Mouse (Mus musculus) embryonic facial prominence, embryonic 14.5 days (tissue): ENCODE results near the gene Commd1. TPM values are rescaled to one million over a fixed set of nuclear protein-coding genes. Genes with fewer than 3 reads are reported as not detected.

Experiments
- ATAC-seq: fragments of 200-750 bp; cut with Nextera tagmentation; 2 replicates; pipeline ENCODE4 v1.8.0; 2017; ENCODE audit warnings: low read depth, moderate number of reproducible peaks, moderate TSS enrichment
- DNase-seq: peaks from one replicate; pipeline ENCODE4 v3.0.0-alpha.2; 2015; ENCODE audit warnings: low spot score
- H3K27ac ChIP-seq: fragments of 300-500 bp; sonication (generic); replicated peaks from 2 replicates; pipeline ENCODE4 v1.5.1; 2014; ENCODE audit warnings: low read depth, mild to moderate bottlenecking, low read length, moderate library complexity
- H3K27me3 ChIP-seq: fragments of 300-500 bp; sonication (generic); replicated peaks from 2 replicates; pipeline ENCODE4 v1.6.1; 2014; ENCODE audit warnings: low read length; ENCODE audit not compliant: control insufficient read depth, insufficient read depth
- H3K36me3 ChIP-seq: fragments of 300-500 bp; sonication (generic); 2 replicates; pipeline ENCODE4 v1.6.1; 2014; ENCODE audit warnings: low read length, mixed read lengths; ENCODE audit not compliant: control insufficient read depth, insufficient read depth
- H3K4me1 ChIP-seq: fragments of 300-500 bp; sonication (generic); 2 replicates; pipeline ENCODE4 v1.6.1; 2014; ENCODE audit warnings: antibody characterized with exemption, low read length; ENCODE audit not compliant: control insufficient read depth, insufficient read depth
- H3K4me2 ChIP-seq: fragments of 300-500 bp; sonication (generic); 2 replicates; pipeline ENCODE4 v1.6.1; 2014; ENCODE audit warnings: low read depth, mild to moderate bottlenecking, low read length, moderate library complexity, mixed read lengths
- H3K4me3 ChIP-seq: fragments of 300-500 bp; sonication (generic); 2 replicates; pipeline ENCODE4 v1.5.1; 2014; ENCODE audit warnings: low read depth, mild to moderate bottlenecking, low read length
- H3K9ac ChIP-seq: fragments of 300-500 bp; sonication (generic); 2 replicates; pipeline ENCODE4 v1.6.1; 2014; ENCODE audit warnings: low read depth, mild to moderate bottlenecking, low read length, moderate library complexity, mixed read lengths
- H3K9me3 ChIP-seq: fragments of 300-500 bp; sonication (generic); 2 replicates; pipeline ENCODE4 v1.6.1; 2016; ENCODE audit warnings: low read length; ENCODE audit not compliant: control insufficient read depth
- WGBS: fragments of 180-500 bp; shearing (Covaris S2); extraction: QIAGEN DNeasy Blood & Tissue Kit; methylation state at CpG from one replicate; pipeline ENCODE4 v1.1.7; 2014; 5-methylcytosine and 5-hydroxymethylcytosine counted together
- polyA plus RNA-seq: library from polyadenylated mRNA; unstranded; fragments of >200 nt; fragmentation: Nextera tagmentation; extraction: Ambion mirVana; gene quantifications from 2 replicates; pipeline ENCODE4 v1.2.1, GENCODE M21; 2014

Gene Commd1
- polyA plus RNA-seq, 1 experiment from 2014 or later: 376 TPM

DNA sequence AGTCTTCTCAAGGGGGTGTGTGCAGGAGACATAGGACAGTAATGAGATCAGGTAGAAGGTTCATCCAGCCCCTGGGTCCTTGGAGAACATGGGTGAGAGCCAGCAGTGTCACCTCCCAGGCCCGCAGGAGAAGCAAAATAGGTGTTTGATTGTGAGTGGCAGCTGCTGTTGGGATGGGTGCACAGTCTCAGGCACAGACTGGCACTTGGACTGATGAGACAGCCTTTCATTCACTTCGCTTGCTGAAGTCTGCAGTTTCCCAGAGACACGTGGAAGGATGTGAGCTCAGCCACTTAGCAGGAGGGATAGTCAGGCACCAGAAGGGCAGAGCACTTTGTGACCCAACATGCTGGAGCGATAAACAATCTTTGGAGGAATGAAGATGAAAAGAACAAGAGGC lies 118.6 kb downstream of the Commd1 start:
- no peak overlapping the region for H3K27ac ChIP-seq
- no peak overlapping the region for H3K4me3 ChIP-seq
- ATAC-seq (no peak), DNase-seq (no peak)
- no peak overlapping the region for H3K9ac ChIP-seq
- H3K9me3 ChIP-seq: no peaks in the 10 kb centered on the region
- H3K4me2 ChIP-seq: no peak overlapping the region
- no peaks in the 10 kb centered on the region for H3K36me3 ChIP-seq
- peaks cover 10% of the 10 kb centered on the region for H3K4me1 ChIP-seq
- WGBS: 41% methylated on average over 4 of the region's 4 CpGs
- peaks cover 33% of the 10 kb centered on the region for H3K27me3 ChIP-seq

DNA sequence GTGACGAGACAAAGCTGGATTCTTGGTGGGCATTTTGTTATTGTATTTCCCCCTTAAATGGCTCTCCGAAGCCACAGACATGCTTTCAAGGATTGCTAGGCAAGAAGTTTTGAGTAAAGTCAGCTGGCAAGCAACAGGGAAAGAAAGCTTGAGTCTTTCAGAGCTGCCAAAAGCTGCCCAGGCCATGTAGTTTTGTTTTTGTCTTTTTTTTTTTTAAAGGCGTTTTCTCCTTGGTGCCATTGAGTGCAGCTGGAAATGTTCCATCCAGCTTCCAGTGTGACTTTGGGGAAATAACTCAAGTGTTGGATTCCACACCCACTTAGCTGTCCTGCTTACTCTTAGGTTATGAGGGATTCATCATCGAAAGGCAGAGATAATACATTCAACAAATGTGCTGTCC lies 120.9 kb downstream of the Commd1 start:
- Histone ChIP-seq H3K9me3 (no peaks in the 10 kb centered on the region), H3K4me3 (no peak overlapping the region), H3K9ac (no peak overlapping the region), H3K27ac (no peak overlapping the region), H3K4me2 (no peak overlapping the region), H3K27me3 (peaks cover 52% of the 10 kb centered on the region), H3K36me3 (no peaks in the 10 kb centered on the region), H3K4me1 (peaks cover 14% of the 10 kb centered on the region)
- DNase-seq (no peak), ATAC-seq (no peak)
- WGBS: 62% methylated on average over 4 of the region's 4 CpGs

DNA sequence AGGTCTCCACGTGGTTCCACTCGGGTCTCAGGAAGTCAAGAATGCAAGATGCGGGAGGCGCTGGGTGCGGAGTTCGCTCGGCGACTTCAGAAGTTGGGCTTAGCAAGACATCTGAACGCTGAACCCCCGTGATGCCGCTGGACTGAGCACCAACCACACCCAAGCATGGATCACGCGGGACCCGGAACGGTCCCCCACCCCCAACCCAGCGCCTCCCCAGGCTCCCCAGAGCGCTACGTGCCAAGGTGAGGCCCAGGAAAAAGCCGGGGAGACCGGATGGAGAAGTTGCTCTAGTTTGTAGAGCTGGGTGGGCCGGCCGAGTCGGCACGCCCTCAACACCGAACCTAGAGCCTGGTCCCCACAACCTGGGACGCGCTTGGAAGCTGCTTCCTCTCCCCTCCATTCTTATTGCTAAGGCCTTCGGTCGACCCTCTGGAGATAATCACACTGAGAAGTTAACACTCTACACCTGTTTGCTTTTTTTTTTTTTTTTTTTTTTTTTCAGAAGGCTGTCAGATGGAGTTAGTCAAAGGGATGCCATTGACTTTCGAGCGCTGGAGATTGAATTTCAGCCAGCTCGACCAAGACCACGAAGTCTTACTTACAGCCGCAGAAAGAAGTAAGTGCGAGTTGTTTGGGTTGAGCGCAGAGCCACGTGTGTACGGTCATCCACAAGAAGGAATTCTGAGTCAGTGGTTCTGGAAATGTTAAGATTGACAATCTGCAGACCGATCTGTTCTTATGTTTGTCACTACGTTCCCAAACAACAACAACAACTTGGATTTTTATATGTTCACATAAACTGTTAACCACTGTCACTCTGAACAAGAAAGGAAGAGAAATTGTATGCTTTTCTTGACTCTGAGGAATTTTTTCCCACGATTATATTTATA lies 121.6 kb downstream of the Commd1 start, which contains the start of gene B3gnt2:
Gene B3gnt2, minus strand, starts transcription at position 627 of the 893 bp plus-strand sequence.
- H3K9ac ChIP-seq: peak within 1 kb of the TSS; percentile 70
- 4% methylated on average over 37 of the region's 41 CpGs for WGBS
- no peaks in the 10 kb centered on the region for H3K36me3 ChIP-seq
- H3K27me3 ChIP-seq: peaks cover 53% of the 10 kb centered on the region
- H3K4me2 ChIP-seq: peak within 1 kb of the TSS; percentile 87
- H3K27ac ChIP-seq: peak within 1 kb of the TSS; percentile 65
- DNase-seq (peak; percentile 56), ATAC-seq (peak; percentile 7; the same call in 1 of the 2 replicates)
- peak within 1 kb of the TSS; percentile 76 for H3K4me3 ChIP-seq
- H3K4me1 ChIP-seq: peaks cover 14% of the 10 kb centered on the region
- no peaks in the 10 kb centered on the region for H3K9me3 ChIP-seq

DNA sequence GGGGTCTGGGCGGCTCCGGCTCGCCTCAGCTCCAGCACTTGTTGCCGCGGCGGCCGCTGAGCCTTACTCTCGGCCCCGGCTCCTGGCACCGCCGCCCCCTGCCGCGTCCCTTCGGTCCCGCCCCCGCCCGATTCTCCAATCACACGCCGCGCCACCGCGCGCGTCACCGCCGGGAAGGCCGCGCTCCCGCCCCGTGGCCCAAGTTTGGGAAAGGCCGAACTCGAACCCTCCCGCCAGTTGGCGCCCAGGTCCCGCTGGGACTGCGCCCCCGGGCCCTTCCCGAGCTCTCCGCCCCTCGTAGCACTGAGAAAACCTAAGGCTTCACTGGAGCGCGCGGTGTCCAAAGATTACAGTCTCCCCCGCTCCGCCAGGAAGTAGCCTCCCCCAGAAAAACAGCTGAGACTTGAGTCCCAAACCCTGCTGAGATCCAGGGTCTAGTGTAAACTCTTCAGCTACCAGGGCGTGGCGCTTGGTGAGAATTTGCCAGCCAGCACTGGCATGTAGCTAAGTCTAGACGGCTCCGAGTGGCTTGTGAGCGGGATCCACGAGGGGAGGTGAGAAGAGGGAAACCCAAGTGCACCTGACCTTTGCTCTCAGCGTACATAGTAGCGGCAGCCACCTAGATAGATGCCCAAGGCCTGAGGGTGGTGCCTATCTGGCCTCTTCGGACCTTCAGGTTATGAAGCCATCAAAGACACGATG lies 122.4 kb downstream of the Commd1 start:
- Histone ChIP-seq H3K27ac (peak overlapping the region; percentile 65), H3K27me3 (peaks cover 57% of the 10 kb centered on the region), H3K36me3 (no peaks in the 10 kb centered on the region), H3K9ac (peak overlapping the region; percentile 70), H3K4me1 (peaks cover 14% of the 10 kb centered on the region), H3K9me3 (no peaks in the 10 kb centered on the region), H3K4me2 (peak overlapping the region; percentile 87), H3K4me3 (peak overlapping the region; percentile 76)
- ATAC-seq (peak; percentile 95), DNase-seq (peak; percentile 93)
- WGBS: 0% methylated on average over 19 of the region's 55 CpGs

DNA sequence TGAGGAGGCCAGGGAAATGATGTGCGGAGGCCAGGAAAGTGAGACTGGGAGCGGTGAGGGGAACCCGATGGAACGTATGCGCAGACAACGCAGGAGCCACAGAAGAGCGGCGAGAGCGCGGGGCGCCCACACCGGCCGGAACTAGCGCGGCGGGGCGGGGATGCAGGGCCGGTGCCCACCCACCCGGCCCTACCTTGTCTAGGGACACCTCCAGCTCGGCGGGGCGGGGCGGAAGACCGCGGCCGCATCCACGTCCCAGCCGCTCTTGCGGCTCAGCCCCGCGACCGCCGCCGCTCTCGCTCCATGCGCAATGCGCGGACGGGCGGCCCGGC lies 122.9 kb downstream of the Commd1 start:
- H3K4me3 ChIP-seq: peak overlapping the region; percentile 76
- H3K9ac ChIP-seq: peak overlapping the region; percentile 70
- peak overlapping the region; percentile 87 for H3K4me2 ChIP-seq
- peaks cover 57% of the 10 kb centered on the region for H3K27me3 ChIP-seq
- no peak for DNase-seq
- peaks cover 14% of the 10 kb centered on the region for H3K4me1 ChIP-seq
- H3K27ac ChIP-seq: peak overlapping the region; percentile 65; the same call in 1 of the 2 replicates
- 0% methylated on average over 10 of the region's 41 CpGs for WGBS
- H3K36me3 ChIP-seq: no peaks in the 10 kb centered on the region
- H3K9me3 ChIP-seq: no peaks in the 10 kb centered on the region
- peak; percentile 69 for ATAC-seq

DNA sequence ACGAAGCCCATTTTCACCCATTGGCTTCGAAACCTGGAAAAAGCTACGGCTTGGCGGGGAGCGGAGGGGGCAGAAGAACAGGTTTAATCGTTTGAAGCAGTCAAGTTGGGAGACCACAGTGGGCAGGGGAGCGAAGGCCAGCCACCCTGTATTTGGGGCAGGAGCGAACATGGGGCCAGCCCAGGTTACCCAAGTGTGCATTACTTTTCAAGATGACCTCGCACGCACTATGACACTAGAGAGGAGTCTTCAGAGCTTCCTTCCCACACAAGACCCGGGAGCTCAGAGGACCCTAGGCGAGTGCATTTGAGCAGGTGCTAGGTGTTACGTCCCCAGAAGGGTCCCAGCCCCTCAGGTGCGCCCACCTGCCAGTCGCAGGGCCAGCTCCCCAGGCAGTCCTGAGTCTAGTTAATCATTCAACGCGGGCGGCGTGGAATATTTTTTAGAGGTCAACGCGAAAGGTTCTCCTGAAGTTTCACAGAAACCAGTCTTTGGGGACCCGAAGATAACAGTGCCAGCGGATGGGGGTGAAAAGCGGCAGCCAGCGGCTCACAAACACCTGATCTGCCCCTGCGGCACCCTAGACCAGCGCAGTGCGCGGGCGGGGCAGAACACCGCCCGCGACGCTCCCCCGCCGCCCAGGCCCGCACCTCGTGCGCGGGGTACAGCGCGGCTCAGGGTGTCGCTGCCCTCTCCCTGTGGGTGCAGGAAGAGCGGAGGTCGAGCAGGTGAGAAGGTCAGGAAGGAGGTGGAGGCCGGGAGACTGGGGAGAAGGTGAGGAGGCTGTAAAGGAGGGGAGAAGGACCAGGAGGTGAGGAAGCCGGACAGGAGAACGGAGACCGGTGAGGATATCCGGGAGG lies 123.5 kb downstream of the Commd1 start:
- H3K27ac ChIP-seq: no peak overlapping the region
- H3K9me3 ChIP-seq: no peaks in the 10 kb centered on the region
- peak overlapping the region; percentile 87 for H3K4me2 ChIP-seq
- DNase-seq (no peak), ATAC-seq (peak; percentile 19; the same call in 1 of the 2 replicates)
- peaks cover 57% of the 10 kb centered on the region for H3K27me3 ChIP-seq
- H3K4me3 ChIP-seq: peak overlapping the region; percentile 76
- H3K9ac ChIP-seq: peak overlapping the region; percentile 70
- peaks cover 14% of the 10 kb centered on the region for H3K4me1 ChIP-seq
- WGBS: 3% methylated on average over 50 of the region's 50 CpGs
- no peaks in the 10 kb centered on the region for H3K36me3 ChIP-seq

DNA sequence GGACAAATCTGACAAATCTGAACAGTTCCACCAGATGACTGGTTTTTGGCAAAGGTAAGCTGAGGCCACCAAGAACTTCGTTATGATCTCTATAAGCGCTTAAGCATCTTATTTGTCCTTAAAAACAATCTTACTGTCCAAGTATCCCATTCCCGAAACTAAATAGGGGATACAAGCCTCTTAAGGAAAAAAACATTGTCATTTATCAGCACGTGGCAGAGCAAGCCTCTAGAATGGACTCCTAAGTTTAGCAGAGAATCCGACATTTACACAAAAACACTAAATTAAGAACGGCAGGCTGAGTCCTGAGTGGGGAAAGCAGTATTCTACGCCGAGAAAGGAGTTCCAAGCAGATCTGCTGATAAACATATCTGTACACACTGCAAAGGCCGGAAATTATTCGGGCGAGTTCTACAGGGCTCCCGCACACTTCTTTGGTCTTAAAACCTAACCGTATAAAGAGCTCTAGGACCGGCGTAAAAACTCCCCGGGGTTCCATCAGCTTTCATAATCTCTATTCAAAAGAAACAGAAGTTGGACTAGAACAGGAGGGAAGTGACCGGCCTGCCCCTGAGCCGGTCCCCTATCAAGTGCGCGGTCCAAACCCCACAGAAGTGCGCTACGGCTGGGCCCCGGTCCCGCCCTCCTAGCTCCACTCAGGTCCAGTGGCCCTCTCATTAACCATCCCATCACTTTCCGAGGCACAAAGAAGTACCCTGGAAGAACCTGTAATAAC lies 124.3 kb downstream of the Commd1 start:
- Histone ChIP-seq H3K9ac (peak overlapping the region; percentile 70; the same call in 1 of the 2 replicates), H3K4me1 (peaks cover 14% of the 10 kb centered on the region), H3K27me3 (peaks cover 54% of the 10 kb centered on the region), H3K36me3 (no peaks in the 10 kb centered on the region), H3K4me2 (peak overlapping the region; percentile 87), H3K4me3 (peak overlapping the region; percentile 76), H3K27ac (no peak overlapping the region), H3K9me3 (no peaks in the 10 kb centered on the region)
- WGBS: 16% methylated on average over 25 of the region's 25 CpGs
- DNase-seq (no peak), ATAC-seq (no peak)
